Mouse (Mus musculus) embryonic fibroblast, embryonic 13.5 days (primary cell): ENCODE measurements around the gene Anks6. TPM values are rescaled to one million over a fixed set of nuclear protein-coding genes. Genes with fewer than 3 reads are reported as not detected.

Experiments used
- H3K27ac ChIP-seq: 2 replicates; pipeline ENCODE4 v1.5.1; 2012; ENCODE audit warnings: low read length, control low read depth, inconsistent platforms; ENCODE audit not compliant: insufficient read depth
- H3K4me1 ChIP-seq: 2 replicates; pipeline ENCODE4 v1.6.1; 2011; ENCODE audit warnings: low read length; ENCODE audit not compliant: control insufficient read depth, insufficient read depth
- H3K4me3 ChIP-seq: 2 replicates; pipeline ENCODE4 v1.5.1; 2011; ENCODE audit warnings: mild to moderate bottlenecking, control low read depth, low read length; ENCODE audit not compliant: insufficient read depth
- CTCF ChIP-seq: IDR thresholded peaks from 2 replicates; pipeline ENCODE4 v1.5.1; 2011; ENCODE audit warnings: mild to moderate bottlenecking, control low read depth, low read length, moderate library complexity, borderline replicate concordance; ENCODE audit not compliant: insufficient read depth
- POLR2A ChIP-seq: IDR thresholded peaks from 2 replicates; pipeline ENCODE4 v1.6.1; 2011; ENCODE audit warnings: low read depth, mild to moderate bottlenecking, control low read depth, low read length, moderate library complexity
- polyA plus RNA-seq: library from polyadenylated mRNA; stranded (reverse); fragments of >200 nt; gene quantifications from 2 replicates; pipeline ENCODE4 v1.2.4, GENCODE M21; 2011; ENCODE audit warnings: low read depth; ENCODE audit not compliant: missing spikeins, insufficient read length

Anks6 gene
- polyA plus RNA-seq, 1 experiment, result 6.8 TPM

DNA sequence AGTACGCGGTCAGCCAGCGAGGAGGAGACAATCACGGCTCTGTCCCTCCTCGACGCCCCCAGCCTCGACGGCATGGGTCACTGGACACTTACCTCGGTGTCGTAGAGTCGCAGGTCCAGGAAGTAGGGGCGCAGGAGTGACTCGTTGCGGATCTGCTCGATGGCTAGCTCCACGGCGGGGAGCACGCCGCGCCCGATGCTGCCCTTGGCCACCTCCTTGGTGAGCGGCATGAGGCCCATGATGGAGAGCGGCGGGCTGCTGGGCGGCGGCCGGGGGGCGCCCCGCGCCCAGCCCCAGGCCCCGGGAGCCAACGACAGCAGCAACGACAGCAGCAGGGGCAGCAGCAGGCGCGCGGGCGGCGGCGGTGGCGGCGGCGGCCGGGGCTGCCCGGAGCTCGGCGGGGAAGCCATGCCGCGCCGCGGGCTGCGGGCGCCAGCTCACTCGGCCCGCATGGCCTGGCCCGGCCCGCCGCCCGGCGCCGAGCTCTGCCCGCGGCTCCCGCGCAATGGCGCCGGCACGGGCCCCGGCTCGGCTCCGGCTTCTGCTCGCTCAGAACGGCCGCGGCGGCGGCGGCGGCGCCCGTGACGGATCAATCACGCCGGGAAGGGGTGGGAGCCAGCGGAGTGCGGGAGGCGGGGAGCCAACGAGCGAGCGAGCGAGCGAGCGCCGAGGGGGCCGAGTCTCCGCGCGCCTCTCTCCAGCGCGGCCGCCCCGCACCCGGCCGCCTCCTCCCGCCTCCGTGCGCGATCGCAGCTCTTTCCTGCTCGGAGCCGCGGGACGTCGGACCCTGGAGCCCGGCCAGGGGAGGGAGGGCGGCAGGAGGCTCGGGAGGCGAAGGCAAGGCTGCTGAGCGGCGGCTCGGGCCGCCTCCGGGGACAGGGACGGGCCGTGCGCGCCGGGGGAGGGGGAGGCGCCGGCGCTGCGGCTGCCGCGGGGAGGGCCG is 65.9 kb downstream of the Anks6 start, which contains the start of gene Gabbr2:
Gene Gabbr2 (minus strand): TSS at position 858 of the 943 bp plus-strand sequence.
- no peak for TF ChIP-seq POLR2A
- TF ChIP-seq CTCF, result no peak
- Histone ChIP-seq H3K4me3 (0 out of 2 replicates have a peak within 1 kb of the TSS, but pooled peaks have one; percentile 2), H3K4me1 (no peaks in the 10 kb centered on the region), H3K27ac (no peak within 1 kb of the TSS)

- Histone ChIP-seq H3K27ac (no peak overlapping the region), H3K4me3 (no peak overlapping the region), H3K4me1 (no peaks in the 10 kb centered on the region)
- no peak for TF ChIP-seq POLR2A
- no peak for TF ChIP-seq CTCF
Observed at GRCm38 (mm10) chr4:46990281-46991015, 66.8 kb downstream of the Anks6 start.

GRCm38 (mm10) chr4:46989842-46990241 is 67.4 kb downstream of the Anks6 start:
- no peaks in the 10 kb centered on the region for H3K4me1 ChIP-seq
- no peak overlapping the region for H3K4me3 ChIP-seq
- TF ChIP-seq POLR2A, result no peak
- no peak for TF ChIP-seq CTCF
- H3K27ac ChIP-seq, result no peak overlapping the region

DNA sequence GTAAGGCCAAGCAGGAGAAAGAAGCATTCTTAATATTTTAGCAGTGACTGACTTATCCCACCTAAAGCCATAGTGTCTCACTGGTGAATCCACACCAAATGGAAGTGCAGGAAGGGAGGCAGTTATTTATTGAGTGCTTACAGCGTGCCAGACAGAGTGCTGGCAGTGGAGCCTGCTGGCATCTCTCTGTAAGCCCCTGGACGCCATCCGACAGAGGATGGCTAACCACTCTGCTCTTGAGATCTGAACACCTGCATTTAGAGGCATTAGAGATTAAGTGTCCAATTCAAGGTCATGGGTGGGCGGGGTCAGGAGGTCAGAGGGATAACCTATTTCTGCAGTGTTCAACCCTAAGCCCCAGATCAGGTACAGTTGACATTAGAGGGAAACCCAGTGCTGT is 68.4 kb downstream of the Anks6 start:
- no peak for TF ChIP-seq POLR2A
- no peak for TF ChIP-seq CTCF
- Histone ChIP-seq H3K27ac (no peak overlapping the region), H3K4me1 (no peaks in the 10 kb centered on the region), H3K4me3 (no peak overlapping the region)

DNA sequence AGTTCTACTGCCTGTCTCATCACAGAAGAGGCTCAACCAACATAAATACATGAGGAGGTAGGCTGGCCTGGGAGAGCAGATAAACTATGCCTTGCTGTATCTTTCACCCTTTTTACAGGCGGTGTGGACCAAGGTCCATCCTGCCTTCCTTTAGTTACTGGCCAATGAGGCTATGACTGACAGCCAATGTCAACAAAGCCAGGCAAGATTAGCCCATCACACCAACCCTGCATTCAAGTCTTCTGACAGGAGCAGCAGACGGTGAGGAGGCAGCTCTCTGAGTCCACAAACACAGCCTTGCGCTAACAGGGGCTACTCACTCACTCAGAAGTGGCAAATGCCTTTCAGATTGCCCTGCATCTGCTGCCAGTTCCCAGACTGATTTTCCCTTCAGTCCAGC is 69.0 kb downstream of the Anks6 start:
- Histone ChIP-seq H3K27ac (no peak overlapping the region), H3K4me3 (no peak overlapping the region), H3K4me1 (no peaks in the 10 kb centered on the region)
- TF ChIP-seq POLR2A (no peak), CTCF (no peak)

GRCm38 (mm10) chr4:46987809-46988208 is 69.4 kb downstream of the Anks6 start:
- TF ChIP-seq POLR2A (no peak), CTCF (no peak)
- Histone ChIP-seq H3K4me1 (no peaks in the 10 kb centered on the region), H3K4me3 (no peak overlapping the region), H3K27ac (no peak overlapping the region)

- Histone ChIP-seq H3K4me3 (no peak overlapping the region), H3K27ac (no peak overlapping the region), H3K4me1 (no peaks in the 10 kb centered on the region)
- TF ChIP-seq CTCF, result no peak
- no peak for TF ChIP-seq POLR2A
Observed at GRCm38 (mm10) chr4:46986054-46986453, 71.2 kb downstream of the Anks6 start.

GRCm38 (mm10) chr4:46982912-46983311 is 74.3 kb downstream of the Anks6 start:
- Histone ChIP-seq H3K4me3 (no peak overlapping the region), H3K27ac (no peak overlapping the region), H3K4me1 (no peaks in the 10 kb centered on the region)
- no peak for TF ChIP-seq POLR2A
- no peak for TF ChIP-seq CTCF

GRCm38 (mm10) chr4:46982094-46982493 is 75.1 kb downstream of the Anks6 start:
- TF ChIP-seq CTCF (no peak), POLR2A (no peak)
- Histone ChIP-seq H3K27ac (no peak overlapping the region), H3K4me1 (no peaks in the 10 kb centered on the region), H3K4me3 (no peak overlapping the region)

DNA sequence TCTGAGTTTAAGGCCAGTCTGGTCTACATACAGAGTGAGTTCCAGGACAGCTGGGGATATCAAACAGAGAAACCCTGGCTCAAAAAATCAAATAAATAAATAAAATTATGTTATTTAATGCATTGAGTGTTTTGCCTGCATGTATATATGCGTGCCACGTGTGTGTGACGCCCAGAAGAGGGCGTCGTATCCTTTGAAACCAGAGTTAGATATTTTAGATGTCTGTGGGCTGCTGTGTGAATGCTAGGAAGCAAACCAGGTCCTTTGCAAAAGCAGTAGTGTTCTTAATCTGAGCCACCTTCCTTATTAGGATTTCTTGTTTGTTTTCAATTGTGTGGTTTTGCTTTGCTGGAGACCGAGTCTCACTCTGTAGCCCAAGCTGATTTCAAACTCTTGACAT is 78.9 kb downstream of the Anks6 start:
- Histone ChIP-seq H3K27ac (no peak overlapping the region), H3K4me1 (no peaks in the 10 kb centered on the region), H3K4me3 (no peak overlapping the region)
- TF ChIP-seq CTCF, result no peak
- no peak for TF ChIP-seq POLR2A
